Mouse (Mus musculus) large intestine, adult 2 months (tissue): ENCODE results near the gene Clip2. TPM values are rescaled to one million over a fixed set of nuclear protein-coding genes. Genes with fewer than 3 reads are reported as not detected.

Source experiments
- DNase-seq: peaks from one replicate; pipeline ENCODE4 v3.0.0-alpha.2; 2012; ENCODE audit warnings: low read depth, low spot score
- WGBS: fragments of 180-500 bp; shearing (Covaris S2); methylation state at CpG from one replicate; pipeline ENCODE4 v1.1.7; 2018; 5-methylcytosine and 5-hydroxymethylcytosine counted together
- polyA plus RNA-seq: library from polyadenylated mRNA; depleted of rRNA; stranded (reverse); fragments of >200 nt; gene quantifications from 2 replicates; pipeline ENCODE4 v1.2.3, GENCODE M21; 2012

Gene Clip2
- polyA plus RNA-seq, 1 experiment, result 34.0 TPM

DNA sequence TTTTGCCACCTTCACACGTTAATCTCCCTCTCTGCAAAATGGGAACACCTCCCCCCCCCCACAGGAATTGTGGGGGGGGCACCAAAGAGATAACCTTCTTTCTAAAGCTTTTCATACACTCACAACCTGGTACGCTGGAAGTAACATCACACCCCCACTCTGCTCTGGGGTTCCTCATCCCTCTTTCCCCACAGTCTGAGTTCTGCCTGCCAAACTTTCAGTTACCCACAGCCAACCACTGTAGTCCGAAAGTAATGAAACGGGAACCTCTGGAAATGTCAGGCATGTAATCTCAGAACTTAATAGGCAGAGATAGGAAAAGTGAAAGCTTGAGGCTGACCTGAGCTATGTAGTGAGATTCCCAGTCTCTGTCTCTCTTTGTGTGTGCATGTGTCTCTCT lies 15.2 kb upstream of the Clip2 start:
- DNase-seq, result no peak
- WGBS, result 74% methylated on average over 4 of the region's 4 CpGs

DNA sequence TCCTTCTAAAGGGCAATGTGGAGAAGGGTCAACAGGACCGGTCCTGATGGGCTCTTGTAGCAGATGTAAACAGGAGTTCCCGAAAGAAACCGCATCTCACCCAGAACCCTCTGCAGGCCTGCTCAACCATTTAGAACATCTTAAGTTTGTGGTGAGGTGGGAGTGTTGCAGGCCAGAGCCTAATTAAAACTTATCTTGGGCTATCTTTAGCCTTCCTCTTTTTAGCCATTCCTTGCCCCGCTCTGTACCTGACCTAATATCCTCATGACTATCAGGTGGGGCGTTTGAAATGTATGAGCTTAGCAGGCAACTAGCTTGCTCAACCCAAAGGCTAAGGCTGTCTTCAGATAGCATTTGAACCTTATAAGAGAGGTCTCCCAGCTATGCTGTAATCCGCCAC lies 13.5 kb upstream of the Clip2 start:
- 92% methylated on average over 6 of the region's 6 CpGs for WGBS
- DNase-seq, result no peak

DNA sequence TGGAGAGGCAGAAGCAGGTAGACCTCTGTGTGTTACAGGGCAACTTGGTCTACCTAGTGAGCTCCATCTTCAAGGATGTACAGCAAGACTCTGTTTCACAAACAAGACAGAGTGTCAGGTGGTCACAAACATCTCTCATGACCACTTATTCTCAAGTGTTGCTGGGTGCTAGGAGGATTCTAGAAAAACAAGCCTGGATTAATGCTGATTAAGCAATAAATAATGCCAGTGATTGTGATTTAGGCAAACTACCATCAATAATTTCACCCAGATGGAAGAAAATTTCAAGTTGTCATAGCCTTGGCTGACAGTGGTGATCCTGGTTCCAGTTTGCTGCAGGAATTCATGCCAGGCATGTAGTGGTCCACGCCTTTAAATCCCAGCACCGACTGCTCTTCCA lies 12.0 kb upstream of the Clip2 start:
- WGBS, result 97% methylated on average over 2 of the region's 2 CpGs
- DNase-seq, result no peak

DNA sequence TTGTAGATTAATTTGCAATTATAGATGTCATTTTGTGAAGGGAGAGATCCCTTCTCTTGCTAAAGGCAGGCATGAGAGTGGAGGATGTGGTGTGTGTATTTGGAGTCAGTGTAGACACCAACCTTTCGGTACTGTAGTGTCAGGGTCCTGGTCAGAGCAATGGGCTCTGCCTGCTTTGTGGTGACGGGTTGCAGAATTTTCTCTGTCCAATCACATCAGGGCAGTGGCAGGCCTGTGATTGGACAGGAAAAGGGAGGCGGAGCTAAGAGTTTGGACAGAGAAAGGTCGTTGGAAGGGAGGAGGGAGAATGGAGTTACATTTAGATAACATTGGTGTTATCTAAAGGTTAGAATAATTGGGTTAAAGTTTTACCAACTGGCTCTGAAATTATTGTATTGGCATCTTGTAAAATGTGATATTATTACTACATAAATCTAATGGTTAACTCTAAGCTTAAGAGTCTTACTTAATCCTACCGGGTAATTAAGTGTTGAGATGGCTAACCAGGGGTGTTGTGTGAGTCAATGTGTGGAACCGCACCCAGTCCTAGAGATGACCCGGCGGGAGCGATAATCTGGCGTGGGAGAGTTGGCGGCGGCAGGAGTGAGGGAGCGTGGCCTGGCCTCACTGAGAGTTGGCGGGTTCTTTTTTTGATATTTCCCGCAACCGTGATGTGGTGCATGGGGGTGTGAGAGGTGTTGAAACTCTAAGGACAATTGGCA lies 8.4 kb upstream of the Clip2 start:
- DNase-seq, result no peak
- 37% methylated on average over 16 of the region's 16 CpGs for WGBS

DNA sequence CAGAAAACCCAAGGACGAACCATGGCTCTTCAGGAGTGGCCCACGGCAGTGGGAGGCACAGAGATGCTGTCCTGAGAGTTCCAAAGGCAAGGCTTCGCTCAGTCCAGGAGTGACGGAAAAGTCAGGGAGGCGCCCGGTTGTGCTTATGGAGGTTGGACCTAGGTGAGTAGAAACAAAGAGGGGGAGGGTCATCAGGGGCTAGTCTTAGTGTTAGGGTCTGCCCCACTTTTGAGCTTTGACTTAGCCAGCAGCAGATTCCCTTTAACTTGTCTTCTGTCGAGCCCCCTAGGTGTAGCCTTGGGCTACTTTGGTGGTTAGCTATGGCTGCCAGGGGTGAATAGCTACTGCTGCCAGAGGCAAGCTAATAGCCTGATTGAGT lies 7.8 kb upstream of the Clip2 start, which contains the start of gene Syna:
Gene Syna (minus strand): TSS at position 101 of the 379 bp plus-strand sequence.
- no peak for DNase-seq
- WGBS, result 86% methylated on average over 7 of the region's 7 CpGs

DNA sequence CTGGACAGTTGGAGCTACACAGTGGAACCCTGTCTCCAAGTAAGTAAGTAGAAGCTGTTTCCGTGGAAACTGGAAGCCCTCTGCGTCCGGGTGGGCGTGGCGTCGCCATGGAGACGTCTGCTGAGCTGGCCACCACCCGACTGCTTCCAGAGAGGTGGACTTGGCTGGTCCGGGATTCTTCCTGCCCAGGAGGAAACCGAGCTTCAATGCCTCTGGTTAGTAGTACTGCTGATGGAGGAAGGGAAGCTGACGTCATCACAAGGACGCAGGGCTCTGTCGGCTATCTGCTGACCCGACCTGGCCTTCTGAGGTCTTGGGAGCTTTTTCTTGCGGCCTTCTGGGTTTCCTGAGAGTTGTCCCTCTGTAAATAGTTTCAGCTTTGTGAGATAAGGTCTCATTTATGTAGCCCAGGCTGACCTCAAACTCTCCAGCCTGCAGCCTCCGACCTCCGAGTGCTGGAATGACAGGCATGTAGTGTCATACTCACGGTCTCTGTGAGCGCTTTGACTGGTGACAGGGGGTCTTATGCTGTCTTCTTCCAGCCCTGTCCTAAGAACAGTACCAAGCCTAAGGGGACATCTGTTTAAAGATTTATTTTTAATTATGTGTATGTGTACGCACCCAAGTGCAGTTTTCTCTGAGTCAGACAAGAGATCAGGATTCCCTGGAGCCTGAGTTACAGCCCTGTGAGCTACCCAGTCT lies 3.4 kb upstream of the Clip2 start:
- WGBS, result 20% methylated on average over 20 of the region's 20 CpGs

DNA sequence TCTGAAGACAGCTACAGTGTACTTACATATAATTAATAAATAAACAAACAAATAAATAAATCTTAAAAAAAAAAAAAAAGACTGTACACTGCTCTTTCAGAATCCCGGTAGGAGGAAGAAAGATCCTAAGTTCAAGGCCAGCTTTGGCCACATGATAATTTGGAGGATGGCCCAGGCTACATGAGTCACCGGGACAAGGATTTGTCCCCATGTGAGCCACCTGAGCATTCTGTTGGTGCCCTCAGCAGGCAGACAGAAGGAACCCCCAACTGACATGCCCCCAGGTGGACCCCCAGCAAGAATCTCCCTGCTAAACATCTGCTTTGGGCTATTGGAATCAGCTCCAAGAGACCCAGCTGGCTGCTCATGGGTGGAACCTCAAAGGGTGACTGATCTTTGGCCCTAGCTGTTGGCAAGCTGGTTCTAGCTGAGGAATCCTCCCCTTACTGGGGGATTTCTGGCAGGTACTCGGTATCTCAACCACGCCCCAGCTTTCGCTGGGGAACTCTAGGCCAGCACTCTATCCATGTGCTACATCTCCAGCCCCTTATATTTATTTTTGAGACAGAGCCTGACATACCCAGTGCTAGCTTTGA lies 1.8 kb upstream of the Clip2 start:
- 30% methylated on average over 5 of the region's 5 CpGs for WGBS
- no peak for DNase-seq

More for the DNA sequence above, 3.4 kb upstream of the Clip2 start:
- DNase-seq, result no peak

DNA sequence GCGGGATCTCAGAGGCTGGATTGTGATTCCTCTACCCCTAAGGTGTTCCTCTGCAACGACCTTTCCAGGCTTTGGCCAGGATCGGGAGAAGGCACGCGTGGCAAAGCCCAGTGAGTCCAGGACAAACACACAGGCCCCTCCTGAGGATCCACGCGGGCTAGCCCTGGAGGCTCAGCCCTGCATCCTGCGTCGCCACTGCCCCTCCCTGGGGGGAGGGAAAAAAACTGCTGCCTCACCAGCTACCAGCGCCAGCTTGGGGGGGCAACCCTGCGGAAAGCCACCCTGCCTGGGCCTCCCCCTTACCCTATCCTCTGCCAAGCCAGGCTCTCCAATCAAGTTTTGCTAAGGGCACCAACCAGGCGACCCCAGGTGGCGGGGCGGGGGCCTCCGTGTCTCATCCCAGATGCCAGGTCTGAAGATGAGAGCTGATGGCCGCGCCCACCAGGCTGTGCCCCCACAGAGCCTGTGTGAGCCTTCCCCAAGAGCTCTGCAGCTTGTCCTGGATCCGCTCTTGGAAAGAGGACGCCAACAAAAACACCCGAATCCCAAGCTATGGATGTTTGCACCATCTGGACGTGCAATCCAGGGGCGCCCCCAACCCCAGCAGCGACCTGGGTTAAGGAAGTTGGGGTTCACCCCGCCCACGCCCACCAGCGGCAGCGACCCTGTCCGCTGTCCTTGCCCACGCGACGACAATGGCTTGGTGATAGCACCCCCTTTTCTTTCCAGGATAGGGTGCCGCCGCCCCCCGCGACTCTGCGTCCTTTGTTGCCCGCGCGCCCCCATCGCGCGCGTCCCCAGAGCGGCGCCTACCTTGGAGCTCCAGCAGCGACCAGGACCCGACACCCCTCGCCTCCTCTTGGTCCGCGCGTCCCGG lies 763 bp downstream of the Clip2 start:
- no peak for DNase-seq
- WGBS, result under 1% methylated on average over 52 of the region's 52 CpGs

DNA sequence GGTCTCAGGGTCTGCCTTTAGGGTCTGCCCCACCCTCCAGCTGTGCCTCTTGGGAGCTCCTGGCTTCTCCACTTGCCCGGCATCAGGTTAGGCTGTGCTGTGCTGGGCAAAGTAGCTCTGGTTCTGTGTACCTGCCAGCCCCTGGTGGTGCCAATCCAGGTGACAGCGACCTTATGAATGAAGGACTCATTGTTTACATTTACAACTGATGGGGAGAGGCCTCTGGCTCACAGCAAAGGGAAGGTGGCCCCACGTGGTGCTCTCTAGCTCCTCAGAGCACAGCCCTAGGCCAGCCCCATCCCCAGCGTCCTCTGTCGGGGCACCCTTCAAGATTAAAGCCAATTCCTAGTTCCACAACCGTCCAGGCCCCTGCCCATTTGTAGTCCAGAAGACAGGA lies 1.4 kb downstream of the Clip2 start:
- no peak for DNase-seq
- WGBS, result 3% methylated on average over 6 of the region's 6 CpGs

DNA sequence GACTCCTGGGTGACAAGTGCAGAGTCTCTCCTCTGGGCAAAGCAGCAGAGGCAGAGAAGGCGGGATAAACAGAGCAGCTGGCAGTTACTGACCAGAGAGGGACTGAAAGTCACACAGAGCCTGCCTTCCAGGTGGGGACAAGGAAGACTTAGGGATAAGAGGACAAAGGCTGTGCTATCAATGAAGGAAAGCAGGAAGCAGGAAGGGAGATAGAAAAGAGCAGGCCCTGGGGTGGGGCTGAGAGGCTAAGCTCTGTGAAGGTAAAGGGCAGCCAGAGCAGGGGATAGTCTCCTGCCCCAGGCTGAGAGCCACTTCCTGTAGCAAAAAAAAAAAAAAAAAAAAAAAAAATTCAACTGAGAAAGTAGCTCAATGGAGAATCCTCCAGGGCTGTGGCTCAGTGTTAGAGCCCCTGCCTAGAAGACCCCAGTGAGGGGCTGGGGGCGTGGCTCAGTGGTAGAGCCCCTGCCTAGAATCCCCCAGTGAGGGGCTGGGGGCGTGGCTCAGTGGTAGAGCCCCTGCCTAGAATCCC lies 2.5 kb downstream of the Clip2 start:
- WGBS, result 26% methylated on average over 3 of the region's 3 CpGs
- no peak for DNase-seq

DNA sequence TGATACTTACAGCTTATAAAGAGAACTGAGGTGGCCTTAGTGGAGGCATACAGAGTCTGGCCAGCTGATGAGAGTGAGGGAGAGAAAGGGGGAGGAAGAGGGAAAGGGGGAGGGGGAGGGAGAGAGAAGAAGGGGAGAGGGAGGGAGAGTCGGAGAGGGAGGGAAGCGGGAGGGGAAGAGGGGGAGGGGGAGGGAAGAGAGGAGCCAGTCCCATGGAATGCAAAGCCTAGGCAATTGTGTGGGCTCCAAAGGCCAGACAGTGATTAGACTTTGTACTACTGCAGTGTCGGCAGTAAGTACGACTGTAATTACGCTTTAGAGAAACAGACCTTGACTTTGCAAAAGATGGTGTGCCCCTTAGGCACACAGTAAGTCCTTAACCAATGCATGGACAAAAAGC lies 3.9 kb downstream of the Clip2 start:
- no peak for DNase-seq
- WGBS, result 17% methylated on average over 5 of the region's 5 CpGs

DNA sequence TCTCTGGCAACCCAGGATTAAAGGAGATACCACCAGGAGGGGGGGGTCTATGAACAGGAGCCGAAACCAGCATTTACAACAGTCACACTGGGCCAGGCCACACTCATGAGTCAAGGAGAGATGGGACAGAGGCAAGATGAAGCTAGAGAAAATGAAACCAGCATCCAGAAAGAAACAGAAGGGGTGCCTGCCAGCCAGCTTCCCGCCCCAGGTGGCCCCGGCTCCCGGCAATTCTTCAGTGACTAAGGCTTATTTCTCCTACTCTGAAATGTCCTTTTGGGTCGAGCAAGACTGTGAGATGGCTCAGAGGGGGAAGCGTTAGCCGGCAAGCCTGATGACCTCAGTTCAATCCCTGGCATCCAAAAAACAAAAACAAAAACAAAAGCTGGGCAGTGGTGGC lies 5.4 kb downstream of the Clip2 start:
- WGBS, result 68% methylated on average over 7 of the region's 7 CpGs
- DNase-seq, result no peak

DNA sequence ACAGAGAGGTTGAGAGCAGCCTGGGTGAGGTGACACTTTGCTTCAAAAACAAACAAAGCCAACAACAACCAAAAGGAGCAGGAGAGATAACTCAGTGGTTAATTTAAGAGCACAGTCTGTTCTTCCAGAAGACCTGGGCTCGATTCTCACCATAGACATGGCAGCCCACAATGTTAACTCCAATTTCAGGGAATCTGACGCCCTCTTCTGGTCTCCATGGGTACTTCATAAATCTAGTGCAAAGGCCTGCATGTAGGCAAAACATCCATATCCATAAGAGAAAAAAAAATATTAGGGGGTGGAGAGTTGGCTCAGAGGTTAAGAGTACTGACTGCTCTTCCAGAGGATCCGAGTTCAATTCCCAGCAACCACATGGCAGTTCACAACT lies 7.0 kb downstream of the Clip2 start:
- WGBS, result 60% methylated on average over 3 of the region's 3 CpGs
- no peak for DNase-seq

DNA sequence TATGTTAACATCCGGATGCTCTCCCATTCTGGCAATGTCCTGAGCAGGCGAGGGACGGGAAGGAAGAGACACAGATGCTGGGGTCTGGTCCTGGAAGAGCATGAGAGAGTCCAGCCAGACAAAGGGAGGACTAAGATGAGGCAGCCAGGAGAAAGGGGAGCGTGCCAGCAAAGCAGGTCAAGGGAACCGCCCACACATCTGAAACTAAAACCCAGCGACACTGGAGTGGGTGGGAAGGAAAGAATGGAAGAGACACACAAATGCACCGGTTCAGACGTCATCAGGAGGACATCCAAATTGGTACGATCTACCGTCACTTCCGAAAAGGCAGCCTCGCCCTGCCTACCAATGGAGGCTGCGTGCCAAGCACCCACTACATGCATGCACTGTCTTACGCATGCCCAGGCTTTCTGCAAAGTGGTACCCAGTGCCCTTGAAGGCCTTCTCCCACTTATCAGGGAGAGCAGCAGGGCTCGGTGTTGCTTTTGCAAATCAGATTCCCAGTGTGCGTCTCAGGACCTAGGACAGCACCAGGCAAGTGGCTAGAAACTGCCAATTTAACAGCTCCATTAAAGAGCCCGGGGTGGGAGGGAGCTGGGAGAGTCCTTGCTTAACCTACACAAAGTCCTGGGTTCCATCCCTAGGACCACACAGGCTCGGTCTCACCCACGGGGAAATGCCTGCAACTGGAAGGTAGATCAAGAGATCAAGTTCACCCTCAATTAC lies 7.6 kb downstream of the Clip2 start:
- 63% methylated on average over 19 of the region's 19 CpGs for whole genome bisulfite sequencing
- no peak for DNase-seq

DNA sequence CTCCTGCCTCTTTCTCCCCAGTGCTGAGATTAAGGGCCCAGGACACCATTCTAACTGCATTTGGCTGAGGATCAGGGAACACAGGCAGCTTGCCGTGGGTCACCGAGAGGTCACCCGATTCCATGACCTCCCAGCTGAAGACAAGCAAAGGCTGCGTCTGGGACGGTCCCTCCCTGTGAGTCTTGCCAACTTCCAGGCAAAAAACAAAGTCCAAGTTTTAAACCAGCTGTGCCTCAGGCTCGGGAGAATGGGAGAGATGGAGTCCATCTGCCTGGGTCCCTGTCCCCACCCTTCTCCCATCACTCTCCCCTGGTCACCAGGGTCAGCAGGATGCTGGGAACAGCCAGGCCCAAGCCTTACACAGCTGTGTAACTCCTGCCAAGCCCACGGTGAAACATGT lies 10.6 kb downstream of the Clip2 start:
- DNase-seq, result no peak
- 13% methylated on average over 7 of the region's 7 CpGs for WGBS

DNA sequence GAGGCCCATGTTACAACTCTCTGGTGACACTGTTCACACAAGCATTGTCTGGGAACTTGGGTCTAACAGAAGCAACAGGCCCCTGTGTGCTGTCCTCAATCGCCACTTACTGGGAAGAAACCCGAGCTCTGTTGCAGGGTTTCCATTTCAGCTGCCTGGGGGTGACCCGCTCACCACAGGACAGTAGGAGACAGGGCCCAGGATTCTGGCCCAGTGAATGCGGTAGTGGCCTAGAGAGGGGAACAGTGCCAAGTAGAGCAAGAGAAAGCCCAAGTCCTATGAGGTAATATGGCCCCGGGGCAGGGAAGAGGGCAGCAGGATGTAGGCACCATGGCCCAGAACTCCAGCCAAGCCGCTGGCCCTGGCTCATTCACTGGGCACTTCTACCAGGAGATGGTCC lies 11.4 kb downstream of the Clip2 start:
- 74% methylated on average over 6 of the region's 6 CpGs for WGBS
- no peak for DNase-seq

DNA sequence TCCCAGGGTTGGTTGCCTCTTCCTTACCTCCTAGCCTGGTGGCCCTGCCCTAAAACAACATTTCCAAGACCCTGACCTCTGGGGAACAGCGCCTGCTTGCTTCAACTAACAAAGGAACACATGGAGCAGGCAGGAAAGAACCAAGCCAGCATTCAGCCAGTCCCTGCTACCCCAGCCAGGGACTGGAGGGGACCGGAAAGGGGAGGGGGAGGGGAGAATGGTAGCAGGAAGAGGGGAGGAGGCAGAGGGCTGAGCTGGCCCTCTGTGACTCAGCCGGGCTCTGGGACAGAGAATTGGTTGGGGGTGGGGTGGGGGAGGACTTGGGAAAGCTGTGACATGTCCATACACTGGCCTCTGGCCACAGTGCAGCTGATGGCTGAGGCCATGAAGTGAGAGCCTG lies 12.3 kb downstream of the Clip2 start:
- WGBS, result 37% methylated on average over 3 of the region's 3 CpGs
- no peak for DNase-seq

DNA sequence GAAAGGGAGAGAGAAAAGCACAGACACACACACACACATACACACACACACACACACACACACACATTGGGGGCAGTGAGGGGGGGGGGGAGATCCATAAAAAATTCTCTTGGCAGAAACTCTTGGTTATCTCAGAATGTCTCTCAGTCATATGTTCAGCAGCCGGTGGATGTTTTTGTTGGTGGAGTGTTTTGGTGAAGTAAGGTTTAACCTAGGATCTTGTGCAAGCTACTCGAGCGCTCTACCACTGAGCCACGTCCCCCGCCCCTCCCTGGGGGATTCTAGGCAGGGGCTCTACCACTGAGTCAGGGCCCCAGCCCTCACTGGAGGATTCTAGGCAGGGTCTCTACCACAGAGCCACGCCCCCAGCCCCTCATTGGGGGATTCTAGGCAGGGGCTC lies 16.2 kb downstream of the Clip2 start:
- WGBS, result 79% methylated on average over 6 of the region's 6 CpGs
- no peak for DNase-seq

DNA sequence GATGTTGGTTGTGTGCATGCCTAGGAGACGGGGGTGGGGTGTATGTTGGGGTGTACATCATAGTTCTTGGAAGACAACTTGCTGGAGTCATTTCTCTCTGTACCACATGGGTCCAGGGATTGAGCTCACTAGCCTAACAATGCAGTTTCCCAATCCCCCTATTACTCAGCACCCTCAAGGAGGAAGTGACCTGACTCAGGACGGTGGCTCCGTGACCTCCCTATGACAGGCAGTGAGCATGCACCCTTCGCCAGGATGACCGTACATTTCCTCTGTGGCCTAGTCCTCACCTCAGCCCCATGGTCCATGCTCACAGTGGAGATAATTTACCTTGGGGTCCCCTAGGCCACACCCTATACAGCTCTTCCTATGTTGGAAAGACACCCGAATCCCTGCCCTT lies 19.8 kb downstream of the Clip2 start:
- DNase-seq, result no peak
- 91% methylated on average over 6 of the region's 6 CpGs for whole genome bisulfite sequencing
